Mouse (Mus musculus): ENCODE measurements around the gene Trhde. TPM values are rescaled to one million over a fixed set of nuclear protein-coding genes. Genes with fewer than 3 reads are reported as not detected.

Gene Trhde
- total RNA-seq (2021) = under 1 TPM; 0.27 to 0.50 TPM

DNA sequence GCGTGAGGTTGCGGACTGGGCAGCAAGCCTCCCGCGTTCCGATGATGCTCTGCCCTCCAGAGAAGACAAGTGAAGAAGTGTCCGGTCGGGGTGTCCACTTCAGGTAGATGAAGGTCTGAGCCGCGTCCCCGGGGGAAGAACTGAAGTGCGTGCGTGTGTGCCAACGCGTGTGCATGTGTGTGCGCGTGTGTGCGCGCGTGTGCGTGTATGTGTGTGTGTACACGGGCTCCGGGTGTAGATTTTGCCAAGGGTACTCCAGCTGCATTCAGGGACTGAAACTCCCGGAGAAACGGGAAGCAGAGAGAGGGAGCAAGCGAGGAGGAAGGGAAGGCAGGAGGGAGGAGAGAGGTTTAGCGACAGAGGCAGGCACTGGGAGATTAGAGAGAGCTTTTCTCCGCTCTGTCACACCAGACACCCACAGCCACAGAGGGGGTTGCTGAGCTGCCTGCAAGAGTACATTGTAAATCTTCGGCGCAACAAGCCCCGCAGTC lies at the start of gene Trhde:
Trhde (minus strand) TSS at position 147 of the 491 bp plus-strand sequence.
- DNase-seq = no peak
- intact Hi-C loops (cut with DNase I) = no loop called here

DNA sequence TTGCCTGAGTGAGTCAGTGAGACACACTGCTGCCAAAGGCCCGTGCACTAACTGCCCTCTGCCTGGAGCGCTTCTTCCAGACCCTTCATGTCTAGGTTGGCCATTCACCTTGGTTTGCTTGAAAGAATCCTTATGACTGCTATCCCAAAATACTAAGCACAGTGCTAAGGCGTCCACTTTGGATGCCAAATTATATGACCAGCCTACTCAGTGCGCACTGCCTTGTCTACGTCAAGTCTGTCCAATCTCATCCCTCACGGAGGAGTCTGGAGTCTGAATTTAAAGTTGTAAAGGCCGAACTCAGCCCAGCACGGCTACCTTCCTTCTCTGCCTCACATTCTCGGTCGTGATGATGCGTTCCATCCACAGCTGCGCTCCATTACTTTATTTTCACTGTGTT lies 39.9 kb upstream of the Trhde start:
- intact Hi-C loops (cut with DNase I) = no loop called here
- DNase-seq = no peak

DNA sequence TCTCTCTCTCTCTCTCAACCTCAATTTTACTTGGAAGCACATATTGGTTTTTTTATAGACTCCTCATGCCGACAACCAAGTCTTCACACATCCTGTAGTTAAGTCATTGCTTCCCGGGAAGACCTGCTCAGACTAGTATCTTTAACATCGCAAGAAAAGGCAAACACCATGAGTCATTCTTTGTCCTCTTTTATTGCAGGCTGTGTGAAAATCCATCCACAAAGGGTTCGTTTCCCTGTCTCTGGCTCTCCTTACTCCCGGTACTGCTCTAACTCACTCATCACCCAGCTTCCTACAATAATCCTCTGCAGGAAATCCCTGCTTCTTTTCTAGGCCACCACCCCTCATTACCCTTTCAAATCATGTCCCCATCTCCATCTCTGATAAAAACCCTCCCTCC lies 39.3 kb upstream of the Trhde start:
- DNase-seq = no peak
- intact Hi-C loops (cut with DNase I) = no loop called here

DNA sequence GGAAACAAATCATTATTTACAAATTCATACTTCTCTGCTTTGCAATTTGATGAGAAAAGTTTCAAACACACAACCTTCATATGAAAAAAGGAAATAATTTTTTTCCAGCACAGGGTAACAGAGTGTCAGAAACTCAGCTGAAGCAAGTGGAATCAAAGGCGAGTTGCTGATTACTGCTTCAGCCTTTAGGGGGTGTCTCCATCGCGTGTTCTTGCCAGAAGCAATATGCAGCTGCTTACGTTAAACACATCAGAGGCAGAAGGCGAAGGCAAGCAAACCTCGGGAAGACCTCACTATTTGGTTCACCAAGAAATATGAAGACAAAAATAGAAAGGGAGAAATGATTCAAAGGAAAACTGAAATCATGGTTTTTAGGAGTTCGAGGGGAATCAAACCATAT lies 29.2 kb upstream of the Trhde start:
- intact Hi-C loops (cut with DNase I) = no loop called here
- no peak for DNase-seq

- intact Hi-C loops (cut with DNase I) = no loop called here
Observed at GRCm38 (mm10) chr10:114808799-114809198, 6.7 kb upstream of the Trhde start.

DNA sequence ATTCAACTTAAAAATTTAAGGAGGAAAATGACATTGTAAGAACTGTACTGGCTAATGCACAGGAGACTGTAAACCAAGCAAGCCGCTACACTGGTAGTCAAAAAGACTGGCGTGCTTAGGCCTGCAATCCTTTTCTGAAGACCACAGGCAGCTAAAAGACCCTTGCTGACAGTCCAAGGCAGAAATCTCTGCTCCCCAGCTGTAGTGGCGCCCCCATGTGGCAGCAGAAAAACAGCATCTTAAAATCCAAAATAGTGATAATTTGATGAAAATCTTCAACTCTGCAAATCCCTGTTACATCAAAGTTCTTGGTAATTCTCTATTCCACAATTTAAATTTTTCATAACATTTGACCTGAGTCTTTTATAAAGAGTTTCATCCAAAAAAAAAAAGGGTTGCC lies 3.8 kb upstream of the Trhde start:
- intact Hi-C loops (cut with DNase I) = no loop called here
- no peak for DNase-seq

More at GRCm38 (mm10) chr10:114808799-114809198, 6.7 kb upstream of the Trhde start:
- DNase-seq = no peak

DNA sequence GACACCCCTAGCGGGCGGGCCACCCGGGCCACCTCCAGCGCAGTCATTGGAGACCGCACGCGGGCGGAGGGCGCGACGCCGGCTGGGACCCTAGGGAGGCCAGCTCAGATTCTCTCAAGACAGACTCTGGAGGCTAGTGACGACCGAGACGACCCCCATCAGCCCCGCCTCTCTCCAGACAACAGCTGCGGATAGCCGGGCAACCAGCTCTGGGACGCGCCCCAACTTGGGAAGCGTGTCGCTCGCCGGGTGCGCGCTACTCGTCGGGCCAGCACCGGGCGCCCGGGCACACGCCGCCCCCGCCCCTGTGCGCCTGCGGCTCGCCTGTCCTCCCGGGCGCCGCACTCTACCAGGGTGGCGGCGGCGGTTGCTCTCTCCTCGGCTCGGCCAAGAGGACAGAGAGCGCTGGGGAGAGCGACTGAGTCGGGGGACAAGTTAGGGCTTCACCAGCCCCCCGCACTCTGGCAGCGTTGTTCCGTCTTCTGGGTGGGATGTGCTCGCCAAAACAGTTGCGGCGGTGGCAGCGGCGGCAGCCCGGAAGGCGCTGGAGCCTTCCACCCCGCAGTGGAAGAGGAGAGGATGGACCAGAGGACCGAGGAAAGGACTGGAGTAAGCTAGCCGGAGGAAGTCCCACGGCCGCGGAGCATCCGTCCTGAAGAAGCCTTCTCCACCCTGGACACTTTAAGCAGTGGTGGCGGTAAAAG lies 498 bp downstream of the Trhde start:
- peak; percentile 5 to 11 for DNase-seq
- intact Hi-C loops (cut with DNase I) = no loop called here

- peak in 1 of 2 experiments; percentile 1 for DNase-seq
- intact Hi-C loops (cut with DNase I) = no loop called here
Observed at GRCm38 (mm10) chr10:114800331-114801304, 1.5 kb downstream of the Trhde start.

DNA sequence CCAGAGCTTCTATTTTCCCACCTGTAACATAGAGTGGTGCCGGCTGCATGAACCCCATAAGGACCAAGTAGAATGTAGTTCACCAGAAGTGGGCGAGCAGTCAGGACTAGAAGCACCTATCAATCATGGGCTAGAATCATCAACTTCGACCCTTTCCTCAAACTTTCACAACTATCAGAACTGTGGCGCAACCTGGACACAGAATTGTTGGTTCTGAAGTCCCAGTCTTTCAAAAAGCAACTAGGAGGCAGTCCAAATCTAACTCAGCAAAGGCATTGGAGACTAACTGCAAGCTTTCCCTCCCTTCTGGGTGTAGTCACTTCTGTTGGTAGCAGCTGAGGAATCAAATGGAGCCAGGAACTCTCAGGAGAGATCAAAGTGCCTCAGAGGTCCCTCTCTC lies 2.6 kb downstream of the Trhde start:
- DNase-seq = no peak
- intact Hi-C loops (cut with DNase I) = no loop called here

DNA sequence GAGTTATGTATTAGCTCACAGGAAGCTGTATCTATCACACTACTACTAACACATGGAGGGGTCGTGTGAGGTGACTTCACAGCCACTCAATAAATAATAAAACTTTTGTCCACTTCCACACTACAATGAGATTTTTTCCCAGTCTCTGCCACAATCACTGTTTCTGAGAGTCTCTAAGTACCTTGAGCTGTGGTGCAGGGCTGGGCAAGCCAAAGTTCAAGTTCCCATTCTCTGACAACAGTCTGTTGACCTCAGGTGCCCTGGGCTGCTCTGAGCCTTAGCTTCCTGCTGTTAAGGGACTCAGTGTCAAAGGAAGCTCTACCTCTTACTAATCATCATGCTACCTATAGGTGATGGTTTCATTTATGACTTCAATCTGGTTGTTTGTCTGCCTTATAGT lies 3.3 kb downstream of the Trhde start:
- DNase-seq = no peak
- intact Hi-C loops (cut with DNase I) = no loop called here

DNA sequence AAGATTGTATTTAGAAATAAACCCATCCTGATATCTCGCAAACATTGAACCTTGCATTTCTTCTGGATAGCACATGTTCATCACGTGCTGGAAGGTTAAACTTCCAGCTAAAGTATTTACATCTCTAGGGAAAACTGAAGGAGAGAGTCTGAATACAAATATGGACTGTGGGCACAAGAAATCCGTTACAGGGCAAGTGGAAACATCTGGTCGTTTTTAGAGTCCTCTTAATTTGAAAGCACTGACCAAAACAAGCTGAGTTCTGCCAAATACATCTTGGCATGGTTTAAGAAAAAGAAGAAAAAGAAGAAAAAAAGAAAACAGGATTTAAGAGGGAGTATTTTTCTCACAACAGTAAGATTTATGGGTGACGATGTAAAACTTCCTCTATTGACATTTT lies 3.9 kb downstream of the Trhde start:
- DNase-seq = no peak
- intact Hi-C loops (cut with DNase I) = no loop called here

DNA sequence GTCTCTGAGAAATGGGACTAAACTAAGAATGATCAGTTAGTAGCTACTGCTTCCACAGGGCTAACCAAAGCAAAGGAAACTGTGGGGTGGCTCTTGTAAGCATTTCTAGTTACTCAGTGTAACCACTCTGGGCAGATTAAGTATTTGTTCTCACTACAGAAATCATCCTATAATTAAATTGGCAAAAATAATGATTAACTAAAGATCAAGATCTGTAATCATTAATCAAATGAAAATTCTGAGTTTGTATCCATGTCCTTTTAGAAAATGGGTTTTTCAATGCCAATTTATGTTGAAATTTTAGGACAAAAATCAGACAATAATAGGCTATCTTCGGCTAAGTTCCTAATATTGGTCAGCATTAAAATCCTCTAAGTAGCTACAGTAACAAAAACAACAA lies 4.4 kb downstream of the Trhde start:
- intact Hi-C loops (cut with DNase I) = no loop called here
- DNase-seq = no peak

DNA sequence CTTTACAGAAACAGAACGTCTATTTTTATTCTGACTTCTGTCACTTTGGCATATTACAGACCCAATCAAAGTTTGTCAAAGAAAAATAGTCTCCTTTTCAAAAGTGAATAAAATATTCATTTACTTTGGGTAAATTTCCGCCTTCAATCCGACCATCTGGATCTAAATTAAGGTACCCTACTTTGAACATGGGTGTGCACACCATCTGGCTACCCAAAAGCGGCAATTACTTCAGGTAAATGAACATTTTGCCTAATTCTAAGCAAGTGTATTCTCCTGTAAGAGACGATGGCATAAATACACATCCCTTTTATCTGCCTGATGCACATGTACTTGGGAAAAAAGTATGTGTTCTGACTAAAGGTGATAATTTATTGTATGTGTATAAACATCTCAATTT lies 5.2 kb downstream of the Trhde start:
- intact Hi-C loops (cut with DNase I) = no loop called here
- no peak for DNase-seq

DNA sequence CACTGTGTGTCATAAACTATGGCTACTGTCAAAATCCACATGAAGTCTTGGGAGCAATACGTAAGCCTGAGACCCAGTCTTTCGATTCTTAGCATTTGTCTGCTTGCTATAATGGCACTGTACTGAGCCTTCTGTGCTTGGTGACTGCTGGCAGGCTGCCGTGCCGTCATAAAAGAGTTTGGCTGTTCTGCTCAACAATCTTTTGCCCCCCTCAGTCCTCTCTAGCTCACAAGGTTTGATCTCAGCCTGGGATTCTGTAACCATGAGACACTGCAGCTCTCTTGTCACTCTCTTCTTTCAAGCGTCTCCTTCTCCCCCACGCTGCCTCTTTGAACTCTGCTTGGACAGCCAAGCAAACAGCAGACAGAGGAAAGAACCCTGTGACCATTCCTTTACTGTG lies 7.9 kb downstream of the Trhde start:
- DNase-seq = no peak
- intact Hi-C loops (cut with DNase I) = no loop called here

DNA sequence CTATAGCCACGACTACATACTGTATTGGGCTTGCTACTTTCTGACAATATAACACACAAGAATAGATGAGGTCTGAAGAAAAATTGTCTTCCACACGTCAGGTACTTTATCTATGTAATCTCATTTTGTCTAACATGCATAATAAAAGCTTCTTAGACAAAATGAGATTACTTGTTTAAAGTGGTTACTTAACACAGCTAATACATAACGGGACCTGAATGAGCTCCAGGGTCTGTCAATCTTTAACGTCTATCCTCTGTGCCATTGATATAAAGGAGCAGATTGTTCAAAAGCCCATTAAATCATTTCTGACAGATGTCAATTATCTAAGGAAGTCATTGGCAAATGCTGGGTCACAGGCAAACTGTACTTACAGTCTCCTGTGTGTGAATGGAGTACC lies 36.2 kb downstream of the Trhde start:
- DNase-seq = no peak
- intact Hi-C loops (cut with DNase I) = no loop called here

DNA sequence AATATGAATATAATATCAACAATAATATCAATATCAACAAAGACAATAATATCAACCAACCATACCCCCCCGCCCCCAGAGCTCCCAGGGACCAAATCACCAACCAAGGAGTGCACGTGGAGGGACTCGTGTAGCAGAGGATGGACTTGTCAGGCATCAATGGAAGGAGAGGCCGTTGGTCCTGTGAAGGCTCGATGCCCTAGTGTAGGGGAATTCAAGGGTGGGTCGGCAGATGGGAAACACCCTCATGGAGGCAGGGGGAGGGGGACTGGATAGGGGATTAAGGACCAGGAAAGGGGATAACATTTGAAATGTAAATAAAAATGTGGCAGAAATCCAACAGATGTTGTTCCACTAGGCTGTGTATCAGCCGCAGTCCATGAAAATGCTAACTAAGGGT lies 40.0 kb downstream of the Trhde start:
- no peak for DNase-seq
- intact Hi-C loops (cut with DNase I) = no loop called here

DNA sequence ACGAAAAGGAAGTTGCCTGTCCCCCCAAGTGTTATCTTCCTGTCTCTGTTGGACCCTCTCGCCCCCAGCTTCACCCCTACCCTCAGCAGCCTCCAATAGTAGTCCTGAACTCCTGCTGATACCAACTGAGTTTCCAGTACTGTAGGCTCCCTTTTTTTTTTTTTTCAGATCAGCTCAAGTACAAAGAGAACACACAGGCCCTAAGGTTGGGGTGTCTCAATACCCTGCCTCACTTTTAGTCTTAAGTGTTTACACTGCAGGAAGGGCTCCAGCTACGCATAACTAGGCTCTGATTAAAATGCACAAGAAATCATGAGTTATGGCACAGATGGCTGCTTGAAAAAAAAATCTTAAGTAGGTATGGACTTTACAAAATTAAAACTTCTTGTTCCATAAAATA lies 42.9 kb downstream of the Trhde start:
- intact Hi-C loops (cut with DNase I) = no loop called here
- no peak for DNase-seq

GRCm38 (mm10) chr10:114758614-114759013 lies 43.5 kb downstream of the Trhde start:
- intact Hi-C loops (cut with DNase I) = no loop called here
- no peak for DNase-seq

DNA sequence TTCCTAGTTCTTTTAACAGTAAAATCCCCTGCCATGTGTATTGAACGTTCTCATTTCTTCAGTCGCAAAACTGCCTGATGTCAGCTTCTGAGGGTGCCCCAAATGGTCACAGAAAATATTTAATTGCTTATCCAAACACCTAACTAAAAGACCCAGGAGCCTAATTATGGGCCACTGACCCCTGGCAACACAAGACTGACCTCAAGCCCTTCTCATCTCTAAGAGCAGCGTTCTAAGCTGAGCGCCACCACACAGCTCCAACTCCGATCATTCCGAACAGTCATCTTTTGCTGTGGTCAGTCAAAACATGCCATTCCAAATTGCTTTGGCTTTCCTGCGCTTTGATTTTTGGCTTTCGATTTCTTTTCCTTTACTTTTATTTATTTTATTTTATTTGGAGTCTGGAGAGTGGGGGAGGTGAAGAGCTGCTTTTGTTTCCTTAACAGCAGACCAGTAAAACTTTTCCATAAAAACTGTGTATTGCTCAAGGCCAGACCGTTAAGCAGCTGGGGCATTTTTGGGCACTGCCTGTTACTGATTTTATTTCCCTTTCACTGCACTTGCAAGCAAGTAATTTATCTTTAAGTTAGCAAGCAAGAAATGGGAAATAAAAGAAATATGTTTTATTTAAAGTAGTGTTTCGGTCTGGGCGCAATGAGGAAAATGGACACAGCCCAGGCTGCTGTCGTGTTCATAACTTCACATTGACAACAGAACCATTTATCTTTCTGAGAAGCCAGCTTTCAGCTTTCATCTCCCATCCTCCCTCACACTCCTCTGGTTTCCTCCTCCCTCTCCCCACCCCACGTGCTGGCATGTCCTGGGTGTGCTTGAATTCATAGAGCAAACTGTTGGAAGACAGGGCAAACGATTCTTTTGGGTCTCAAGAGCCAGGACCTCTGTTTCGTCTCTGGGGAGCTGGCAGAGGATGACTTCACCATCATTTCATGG lies 59.1 kb downstream of the Trhde start:
- intact Hi-C loops (cut with DNase I) = no loop called here
- DNase-seq = no peak

GRCm38 (mm10) chr10:114739916-114740315 lies 62.2 kb downstream of the Trhde start:
- no peak for DNase-seq
- intact Hi-C loops (cut with DNase I) = no loop called here

GRCm38 (mm10) chr10:114737581-114737980 lies 64.5 kb downstream of the Trhde start:
- intact Hi-C loops (cut with DNase I) = no loop called here
- DNase-seq = no peak

All from heart, postnatal 36 days (tissue).